Mouse (Mus musculus): ENCODE measurements at regions not wholly inside any gene's neighbourhood (a gene's known extent, or its start where the extent isn't known, plus 50 kb on each side); places are given as distances from the start of the nearest gene placed in this dataset.

- DNase-seq, result peak; percentile 45
Measured at GRCm38 (mm10) chr3:82290373-82290772, 67.5 kb upstream of the Map9 start.

GRCm38 (mm10) chr3:82288996-82289395, 68.8 kb upstream of the Map9 start:
- no peak for DNase-seq

- no peak for DNase-seq
Measured at GRCm38 (mm10) chr3:82276977-82277714, 80.7 kb upstream of the Map9 start.

- no peak for DNase-seq
Measured at GRCm38 (mm10) chr3:82275822-82276203, 82.0 kb upstream of the Map9 start.

- DNase-seq, result peak; percentile 31
Measured at GRCm38 (mm10) chr3:82274945-82275821, 82.7 kb upstream of the Map9 start.

- DNase-seq, result no peak
Measured at GRCm38 (mm10) chr3:82274196-82274937, 83.5 kb upstream of the Map9 start.

- DNase-seq, result peak; percentile 53
Measured at GRCm38 (mm10) chr3:82273511-82273910, 84.3 kb upstream of the Map9 start.

GRCm38 (mm10) chr3:82271965-82272364, 85.9 kb upstream of the Map9 start:
- DNase-seq, result no peak

GRCm38 (mm10) chr3:82265941-82266340, 91.9 kb upstream of the Map9 start:
- no peak for DNase-seq

- DNase-seq, result peak; percentile 53
Measured at GRCm38 (mm10) chr3:82261976-82262375, 95.9 kb upstream of the Map9 start.

- DNase-seq, result peak; percentile 38
Measured at GRCm38 (mm10) chr3:82259986-82260652, 97.7 kb upstream of the Map9 start.

- peak; percentile 17 for DNase-seq
Measured at GRCm38 (mm10) chr3:82250796-82251261, 105.2 kb upstream of the Gucy1a1 start.

GRCm38 (mm10) chr3:82249968-82250795, 104.6 kb upstream of the Gucy1a1 start:
- no peak for DNase-seq

- DNase-seq, result no peak
Measured at GRCm38 (mm10) chr3:82236377-82237057, 90.9 kb upstream of the Gucy1a1 start.

GRCm38 (mm10) chr3:82234306-82234705, 88.7 kb upstream of the Gucy1a1 start:
- DNase-seq, result no peak

GRCm38 (mm10) chr3:82223379-82223778, 77.8 kb upstream of the Gucy1a1 start:
- DNase-seq, result no peak

GRCm38 (mm10) chr3:82221924-82222323, 76.3 kb upstream of the Gucy1a1 start:
- no peak for DNase-seq

GRCm38 (mm10) chr3:82219192-82219885, 73.8 kb upstream of the Gucy1a1 start:
- peak; percentile 63 for DNase-seq

- DNase-seq, result peak; percentile 20
Measured at GRCm38 (mm10) chr3:82214566-82215465, 69.2 kb upstream of the Gucy1a1 start.
